Comparison of ENCODE assay signal across 14 mouse cellular contexts in the genomic region with DNA sequence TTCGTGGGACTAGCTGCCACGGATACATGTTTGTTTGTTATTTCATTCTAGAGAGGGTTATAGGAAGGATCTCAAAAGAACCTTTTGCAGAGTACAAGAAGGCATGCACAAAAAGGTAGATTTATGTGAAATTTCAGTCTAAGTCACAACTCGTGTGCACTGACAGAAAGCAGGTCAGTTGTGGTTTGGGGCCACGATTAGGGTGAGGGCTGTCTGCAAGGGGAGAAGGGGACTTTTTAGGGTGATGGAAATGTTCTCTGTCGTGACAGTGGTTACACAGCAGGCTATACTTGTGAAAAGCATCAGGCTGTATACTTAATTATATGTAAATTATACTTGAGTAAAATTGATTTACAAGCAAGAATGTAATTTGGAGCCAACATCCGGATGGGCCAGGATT. TPM values are rescaled to one million over a fixed set of nuclear protein-coding genes. Genes with fewer than 3 reads are reported as not detected.
DNase-seq lines count a peak whose midpoint lies in the region; ATAC-seq and TF ChIP-seq lines count a peak whose summit lies in the region.
"Had no signal": no experiment of that assay in that cellular context is flagged by ENCODE, and none has a peak within 500 bp of the region (broad histone marks: within the 10 kb centered on the region; RNA-seq: fewer than 3 reads in every experiment).

No protein-coding gene starts in this region.

- peak; percentile 43 for ATAC-seq in activated CD4-positive, CD25-positive, alpha-beta regulatory T cell, adult 4 months
- no peak for ATAC-seq in stomach, embryonic 14.5 days (ENCODE audit: insufficient number of reproducible peaks, insufficient read depth, low FRiP score, low read depth)
- no peak for ATAC-seq in midbrain, embryonic 13.5 days
- ATAC-seq: forebrain, embryonic 15.5 days; hindbrain, postnatal 0 days had no signal

- H3K4me3 ChIP-seq in kidney, adult 2 months (ENCODE audit: insufficient read depth, low read depth, low read length), result no peak overlapping the region
- H3K4me3 ChIP-seq in stomach, embryonic 14.5 days (ENCODE audit: low read depth, low read length), result no peak overlapping the region
- no peak overlapping the region for H3K4me3 ChIP-seq in midbrain, embryonic 13.5 days (replicated peaks)
- H3K4me3 ChIP-seq: forebrain, embryonic 15.5 days; limb, embryonic 10.5 days had no signal

- TF ChIP-seq POLR2A in kidney, adult 2 months (IDR thresholded peaks at IDR 0.05; ENCODE audit: low read depth, low read length), result no peak

- DNase-seq in kidney, adult 2 months, result no peak
- no peak for DNase-seq in kidney, postnatal 14 days
- DNase-seq in CD4-positive, CD25-positive, alpha-beta regulatory T cell, adult 2 months (ENCODE audit: low read depth, low spot score), result peak; percentile 53
- no peak for DNase-seq in cerebellum, postnatal 10 days
- DNase-seq: embryo, embryonic 11 days; lung, adult 18-20 months; thymus, adult 2 months had no signal

- H3K27ac ChIP-seq in kidney, adult 2 months (ENCODE audit: insufficient read depth, low read depth, low read length), result peak overlapping the region; percentile 45; the same call in 1 of the 2 replicates
- H3K27ac ChIP-seq in stomach, embryonic 14.5 days (ENCODE audit: low read length), result peak overlapping the region; percentile 66; the same call in 1 of the 2 replicates
- no peak overlapping the region for H3K27ac ChIP-seq in midbrain, embryonic 13.5 days
- H3K27ac ChIP-seq: forebrain, embryonic 15.5 days had no signal

- H3K4me1 ChIP-seq in kidney, adult 2 months (ENCODE audit: control insufficient read depth, insufficient read depth, low read length), result no peaks in the 10 kb centered on the region
- peaks cover 10% of the 10 kb centered on the region; the same call in 1 of the 2 replicates for H3K4me1 ChIP-seq in stomach, embryonic 14.5 days (ENCODE audit: control insufficient read depth, insufficient read depth, low read length)
- no peaks in the 10 kb centered on the region for H3K4me1 ChIP-seq in midbrain, embryonic 13.5 days (replicated peaks)

- no peaks in the 10 kb centered on the region for H3K36me3 ChIP-seq in kidney, adult 2 months (ENCODE audit: control insufficient read depth, insufficient read depth, low read length)
- no peaks in the 10 kb centered on the region for H3K36me3 ChIP-seq in stomach, embryonic 14.5 days (ENCODE audit: control insufficient read depth, insufficient read depth, low read length)
- no peaks in the 10 kb centered on the region for H3K36me3 ChIP-seq in midbrain, embryonic 13.5 days
- H3K36me3 ChIP-seq: forebrain, embryonic 15.5 days; G1E; limb, embryonic 10.5 days had no signal

- no peaks in the 10 kb centered on the region for H3K27me3 ChIP-seq in kidney, adult 2 months (replicated peaks; ENCODE audit: control insufficient read depth, insufficient read depth, low read length)
- H3K27me3 ChIP-seq in stomach, embryonic 14.5 days (ENCODE audit: control insufficient read depth, insufficient read depth, low read length), result no peaks in the 10 kb centered on the region
- no peaks in the 10 kb centered on the region for H3K27me3 ChIP-seq in midbrain, embryonic 13.5 days
- H3K27me3 ChIP-seq: forebrain, embryonic 15.5 days had no signal

- no peaks in the 10 kb centered on the region for H3K9me3 ChIP-seq in stomach, embryonic 14.5 days (ENCODE audit: control insufficient read depth, low read depth, low read length)
- H3K9me3 ChIP-seq in midbrain, embryonic 13.5 days, result no peaks in the 10 kb centered on the region
- H3K9me3 ChIP-seq: forebrain, embryonic 15.5 days; G1E; limb, embryonic 10.5 days had no signal

- H3K9ac ChIP-seq in stomach, embryonic 14.5 days (replicated peaks; ENCODE audit: low read depth, low read length), result no peak overlapping the region
- H3K9ac ChIP-seq in midbrain, embryonic 13.5 days (replicated peaks), result no peak overlapping the region
- H3K9ac ChIP-seq: forebrain, embryonic 15.5 days had no signal

- no peak overlapping the region for H3K4me2 ChIP-seq in stomach, embryonic 14.5 days (replicated peaks; ENCODE audit: low read depth, low read length)
- H3K4me2 ChIP-seq in midbrain, embryonic 13.5 days (replicated peaks), result no peak overlapping the region
- H3K4me2 ChIP-seq: forebrain, embryonic 15.5 days had no signal

- TF ChIP-seq CTCF in kidney, adult 2 months (conservative IDR thresholded peaks at IDR 0.05; ENCODE audit: insufficient read depth, insufficient read length, low read depth, low read length), result no peak

- WGBS in kidney, adult 2 months, result 53% methylated on average over 6 of the region's 6 CpGs
- 55% methylated on average over 6 of the region's 6 CpGs for WGBS in stomach, embryonic 14.5 days
- 79% methylated on average over 6 of the region's 6 CpGs for WGBS in midbrain, embryonic 13.5 days

RNA-seq across cellular contexts. Expression of a gene that starts 30.6 kb away (rescaled TPM):
- 0.14 and 0.34 TPM in 2 replicates for polyA plus RNA-seq in kidney, adult 2 months (2012; rRNA removed)
- polyA plus RNA-seq in activated CD4-positive, CD25-positive, alpha-beta regulatory T cell, adult 4 months (2017; shearing (Covaris generic)), result 1 to 10 TPM; 1.3 to 3.3 TPM
- polyA plus RNA-seq in stomach, embryonic 14.5 days (2014; fragmentation: Nextera tagmentation; extraction: Ambion mirVana), result 1.3 and 1.4 TPM in 2 replicates
- 0.28 and 0.54 TPM in 2 replicates for polyA plus RNA-seq in midbrain, embryonic 13.5 days (2015; fragmentation: Nextera tagmentation; extraction: Ambion mirVana)
- polyA plus RNA-seq: G1E had no signal

RNA-seq across cellular contexts. Expression of a gene that starts 52.3 kb away (rescaled TPM):
- polyA plus RNA-seq in kidney, adult 2 months (2012; rRNA removed), result 18.9 and 19.0 TPM in 2 replicates
- polyA plus RNA-seq in activated CD4-positive, CD25-positive, alpha-beta regulatory T cell, adult 4 months (2017; shearing (Covaris generic)), result 10 to 100 TPM; 10.3 to 11.4 TPM
- 28.2 and 31.3 TPM in 2 replicates for polyA plus RNA-seq in stomach, embryonic 14.5 days (2014; fragmentation: Nextera tagmentation; extraction: Ambion mirVana)
- 12.6 and 13.2 TPM in 2 replicates for polyA plus RNA-seq in midbrain, embryonic 13.5 days (2015; fragmentation: Nextera tagmentation; extraction: Ambion mirVana)
